In genomic region chr7:132698737-132699136, GRCm38 (mm10) we compare ENCODE assay signal across 15 mouse cellular contexts.
"Had no signal": no experiment of that assay in that cellular context is flagged by ENCODE, and none has a peak within 500 bp of the region (broad histone marks: within the 10 kb centered on the region; RNA-seq: fewer than 3 reads in every experiment).

No protein-coding gene starts in this region.

- H3K27me3 ChIP-seq: limb, embryonic 13.5 days; liver, embryonic 15.5 days; megakaryocyte, embryonic 14.5 days; midbrain, embryonic 15.5 days; stomach, embryonic 15.5 days had no signal

- H3K27ac ChIP-seq: limb, embryonic 13.5 days; liver, embryonic 15.5 days; macrophage; midbrain, embryonic 15.5 days; stomach, embryonic 15.5 days had no signal

- DNase-seq: kidney, adult 8-10 months; kidney, postnatal 25 days; left cerebral cortex, postnatal 4 days; lung, embryonic 14.5 days; lung, postnatal 10 days; right cerebral cortex, postnatal 4 days; spleen, adult 18-20 months had no signal

- H3K4me3 ChIP-seq: limb, embryonic 13.5 days; liver, embryonic 15.5 days; megakaryocyte, embryonic 14.5 days; midbrain, embryonic 15.5 days; stomach, embryonic 15.5 days had no signal

- H3K9me3 ChIP-seq: liver, embryonic 15.5 days; midbrain, embryonic 15.5 days; stomach, embryonic 15.5 days had no signal

- H3K36me3 ChIP-seq: liver, embryonic 15.5 days; midbrain, embryonic 15.5 days; stomach, embryonic 15.5 days had no signal

- H3K4me2 ChIP-seq: limb, embryonic 13.5 days; liver, embryonic 11.5 days; liver, embryonic 15.5 days; lung, embryonic 14.5 days; midbrain, embryonic 11.5 days; midbrain, embryonic 15.5 days; stomach, embryonic 15.5 days had no signal

- H3K4me1 ChIP-seq: midbrain, embryonic 15.5 days; stomach, embryonic 15.5 days had no signal
